Mouse (Mus musculus): ENCODE measurements around the gene Krt8.

- TF ChIP-seq CTCF (IDR thresholded peaks at IDR 0.05; ENCODE audit: low read depth, low read length) (no peak), POLR2A (IDR thresholded peaks at IDR 0.05; ENCODE audit: insufficient read depth, low read length) (no peak), EP300 (IDR thresholded peaks at IDR 0.05; ENCODE audit: insufficient read depth, low read depth, low read length) (no peak)
Observed at GRCm38 (mm10) chr15:101983315-101983948, 20.9 kb downstream of the Krt8 start.

All from ES-Bruce4 (cell line).